Mouse (Mus musculus): ENCODE data around the gene Tradd. TPM values are rescaled to one million over a fixed set of nuclear protein-coding genes. Genes with fewer than 3 reads are reported as not detected.

Tradd gene
- total RNA-seq (2015) (10.6 and 11.1 TPM in 2 replicates), total RNA-seq (2017) (13.3 and 13.5 TPM in 2 replicates)

GRCm38 (mm10) chr8:105264024-105264982 lies at the start of gene Tradd, which contains the start of gene Fbxl8:
TSS of gene Tradd (minus strand) at chr8:105264609.
TSS of gene Fbxl8 (plus strand) at chr8:105264648.
- peak; percentile 78 for ATAC-seq (ENCODE audit: poor library complexity, severe bottlenecking)

GRCm38 (mm10) chr8:105313622-105314402 lies 49.4 kb upstream of the Tradd start:
- no peak for ATAC-seq (ENCODE audit: poor library complexity, severe bottlenecking)

GRCm38 (mm10) chr8:105312891-105313481 lies 48.6 kb upstream of the Tradd start:
- no peak for ATAC-seq (ENCODE audit: poor library complexity, severe bottlenecking)

GRCm38 (mm10) chr8:105311718-105312117 lies 47.3 kb upstream of the Tradd start:
- no peak for ATAC-seq (ENCODE audit: poor library complexity, severe bottlenecking)

GRCm38 (mm10) chr8:105310118-105310517 lies 45.7 kb upstream of the Tradd start:
- no peak for ATAC-seq (ENCODE audit: poor library complexity, severe bottlenecking)

GRCm38 (mm10) chr8:105309142-105309847 lies 44.9 kb upstream of the Tradd start:
- ATAC-seq (ENCODE audit: poor library complexity, severe bottlenecking), result no peak

GRCm38 (mm10) chr8:105308428-105308827 lies 44.0 kb upstream of the Tradd start:
- no peak for ATAC-seq (ENCODE audit: poor library complexity, severe bottlenecking)

- no peak for ATAC-seq (ENCODE audit: poor library complexity, severe bottlenecking)
These were observed 43.3 kb upstream of the Tradd start for GRCm38 (mm10) chr8:105307670-105308069.

- ATAC-seq (ENCODE audit: poor library complexity, severe bottlenecking), result no peak
These were observed 41.8 kb upstream of the Tradd start for GRCm38 (mm10) chr8:105306146-105306691.

- ATAC-seq (ENCODE audit: poor library complexity, severe bottlenecking), result peak; percentile 33
These were observed 41.1 kb upstream of the Tradd start, which contains the start of gene Elmo3 for GRCm38 (mm10) chr8:105305211-105306145. TSS of gene Elmo3 (plus strand) at chr8:105305601.

- ATAC-seq (ENCODE audit: poor library complexity, severe bottlenecking), result no peak
These were observed 40.2 kb upstream of the Tradd start for GRCm38 (mm10) chr8:105304325-105305210.

GRCm38 (mm10) chr8:105303874-105304273 lies 39.5 kb upstream of the Tradd start:
- ATAC-seq (ENCODE audit: poor library complexity, severe bottlenecking), result no peak

- ATAC-seq (ENCODE audit: poor library complexity, severe bottlenecking), result no peak
These were observed 39.0 kb upstream of the Tradd start for GRCm38 (mm10) chr8:105303396-105303795.

- ATAC-seq (ENCODE audit: poor library complexity, severe bottlenecking), result no peak
These were observed 35.6 kb upstream of the Tradd start for GRCm38 (mm10) chr8:105299962-105300361.

GRCm38 (mm10) chr8:105298351-105299252 lies 34.2 kb upstream of the Tradd start:
- ATAC-seq (ENCODE audit: poor library complexity, severe bottlenecking), result no peak

GRCm38 (mm10) chr8:105297511-105298192 lies 33.2 kb upstream of the Tradd start, which contains the start of gene E2f4:
TSS of gene E2f4 (plus strand) at chr8:105297663.
- peak; percentile 97 for ATAC-seq (ENCODE audit: poor library complexity, severe bottlenecking)
